Mouse (Mus musculus): ENCODE data around the gene Git1. TPM values are rescaled to one million over a fixed set of nuclear protein-coding genes. Genes with fewer than 3 reads are reported as not detected.
A peak's percentile ranks its signal among the peaks of the same experiment; 100 is the strongest.

Git1 gene
- polyA plus RNA-seq, 1 experiment, result 104 TPM

- no peak for TF ChIP-seq POLR2A (IDR thresholded peaks at IDR 0.05; ENCODE audit: borderline replicate concordance, extremely low read depth, insufficient read depth, insufficient read length, poor library complexity, severe bottlenecking)
- TF ChIP-seq CTCF (IDR thresholded peaks at IDR 0.05; ENCODE audit: borderline replicate concordance, extremely low read depth, insufficient read depth, insufficient read length), result no peak
- DNase-seq (ENCODE audit: low read depth), result no peak
Observed at GRCm38 (mm10) chr11:77463786-77464185, 29.6 kb upstream of the Git1 start.

GRCm38 (mm10) chr11:77464684-77465083 is 28.7 kb upstream of the Git1 start:
- no peak for DNase-seq (ENCODE audit: low read depth)
- TF ChIP-seq CTCF (IDR thresholded peaks at IDR 0.05; ENCODE audit: borderline replicate concordance, extremely low read depth, insufficient read depth, insufficient read length) (no peak), POLR2A (IDR thresholded peaks at IDR 0.05; ENCODE audit: borderline replicate concordance, extremely low read depth, insufficient read depth, insufficient read length, poor library complexity, severe bottlenecking) (no peak)

- DNase-seq (ENCODE audit: low read depth), result no peak
- TF ChIP-seq CTCF (IDR thresholded peaks at IDR 0.05; ENCODE audit: borderline replicate concordance, extremely low read depth, insufficient read depth, insufficient read length), result no peak
- no peak for TF ChIP-seq POLR2A (IDR thresholded peaks at IDR 0.05; ENCODE audit: borderline replicate concordance, extremely low read depth, insufficient read depth, insufficient read length, poor library complexity, severe bottlenecking)
Observed at GRCm38 (mm10) chr11:77465111-77465510, 28.3 kb upstream of the Git1 start.

GRCm38 (mm10) chr11:77466544-77466943 is 26.8 kb upstream of the Git1 start:
- no peak for TF ChIP-seq CTCF (IDR thresholded peaks at IDR 0.05; ENCODE audit: borderline replicate concordance, extremely low read depth, insufficient read depth, insufficient read length)
- TF ChIP-seq POLR2A (IDR thresholded peaks at IDR 0.05; ENCODE audit: borderline replicate concordance, extremely low read depth, insufficient read depth, insufficient read length, poor library complexity, severe bottlenecking), result no peak
- DNase-seq (ENCODE audit: low read depth), result no peak

GRCm38 (mm10) chr11:77467157-77467556 is 26.2 kb upstream of the Git1 start:
- DNase-seq (ENCODE audit: low read depth), result peak; percentile 51
- TF ChIP-seq POLR2A (IDR thresholded peaks at IDR 0.05; ENCODE audit: borderline replicate concordance, extremely low read depth, insufficient read depth, insufficient read length, poor library complexity, severe bottlenecking), result no peak
- TF ChIP-seq CTCF (IDR thresholded peaks at IDR 0.05; ENCODE audit: borderline replicate concordance, extremely low read depth, insufficient read depth, insufficient read length), result peak; percentile 41; the same call in 1 of the 2 replicates

- DNase-seq (ENCODE audit: low read depth), result peak; percentile 74
- TF ChIP-seq CTCF (IDR thresholded peaks at IDR 0.05; ENCODE audit: borderline replicate concordance, extremely low read depth, insufficient read depth, insufficient read length), result peak; percentile 75
- no peak for TF ChIP-seq POLR2A (IDR thresholded peaks at IDR 0.05; ENCODE audit: borderline replicate concordance, extremely low read depth, insufficient read depth, insufficient read length, poor library complexity, severe bottlenecking)
Observed at GRCm38 (mm10) chr11:77467784-77468183, 25.6 kb upstream of the Git1 start.

- TF ChIP-seq CTCF (IDR thresholded peaks at IDR 0.05; ENCODE audit: borderline replicate concordance, extremely low read depth, insufficient read depth, insufficient read length) (no peak), POLR2A (IDR thresholded peaks at IDR 0.05; ENCODE audit: borderline replicate concordance, extremely low read depth, insufficient read depth, insufficient read length, poor library complexity, severe bottlenecking) (no peak)
Observed at GRCm38 (mm10) chr11:77468397-77468796, 25.0 kb upstream of the Git1 start.

GRCm38 (mm10) chr11:77471407-77471806 is 22.0 kb upstream of the Git1 start:
- DNase-seq (ENCODE audit: low read depth), result no peak
- TF ChIP-seq POLR2A (IDR thresholded peaks at IDR 0.05; ENCODE audit: borderline replicate concordance, extremely low read depth, insufficient read depth, insufficient read length, poor library complexity, severe bottlenecking) (no peak), CTCF (IDR thresholded peaks at IDR 0.05; ENCODE audit: borderline replicate concordance, extremely low read depth, insufficient read depth, insufficient read length) (no peak)

More at GRCm38 (mm10) chr11:77468397-77468796, 25.0 kb upstream of the Git1 start:
- no peak for DNase-seq (ENCODE audit: low read depth)

GRCm38 (mm10) chr11:77472775-77473174 is 20.6 kb upstream of the Git1 start:
- DNase-seq (ENCODE audit: low read depth), result no peak
- TF ChIP-seq POLR2A (IDR thresholded peaks at IDR 0.05; ENCODE audit: borderline replicate concordance, extremely low read depth, insufficient read depth, insufficient read length, poor library complexity, severe bottlenecking) (no peak), CTCF (IDR thresholded peaks at IDR 0.05; ENCODE audit: borderline replicate concordance, extremely low read depth, insufficient read depth, insufficient read length) (no peak)

- DNase-seq (ENCODE audit: low read depth), result no peak
- TF ChIP-seq CTCF (IDR thresholded peaks at IDR 0.05; ENCODE audit: borderline replicate concordance, extremely low read depth, insufficient read depth, insufficient read length) (no peak), POLR2A (IDR thresholded peaks at IDR 0.05; ENCODE audit: borderline replicate concordance, extremely low read depth, insufficient read depth, insufficient read length, poor library complexity, severe bottlenecking) (no peak)
Observed at GRCm38 (mm10) chr11:77476216-77476615, 17.1 kb upstream of the Git1 start.

GRCm38 (mm10) chr11:77476895-77477294 is 16.5 kb upstream of the Git1 start:
- no peak for DNase-seq (ENCODE audit: low read depth)
- TF ChIP-seq CTCF (IDR thresholded peaks at IDR 0.05; ENCODE audit: borderline replicate concordance, extremely low read depth, insufficient read depth, insufficient read length) (no peak), POLR2A (IDR thresholded peaks at IDR 0.05; ENCODE audit: borderline replicate concordance, extremely low read depth, insufficient read depth, insufficient read length, poor library complexity, severe bottlenecking) (no peak)

GRCm38 (mm10) chr11:77483043-77483442 is 10.3 kb upstream of the Git1 start:
- no peak for DNase-seq (ENCODE audit: low read depth)
- TF ChIP-seq POLR2A (IDR thresholded peaks at IDR 0.05; ENCODE audit: borderline replicate concordance, extremely low read depth, insufficient read depth, insufficient read length, poor library complexity, severe bottlenecking), result no peak
- TF ChIP-seq CTCF (IDR thresholded peaks at IDR 0.05; ENCODE audit: borderline replicate concordance, extremely low read depth, insufficient read depth, insufficient read length), result no peak
